Mouse (Mus musculus) layer of hippocampus, adult 11-12 months (tissue): ENCODE results near the gene Olfr401.
"Not testable (repeated sequence)": the region's sequence is repeated elsewhere in the genome, so short reads cannot be mapped to it uniquely, and the experiment has no call there.

ENCODE experiments used
- DNase-seq: peaks from one replicate; pipeline ENCODE4 v3.0.0; 2022; ENCODE audit warnings: low spot score

Gene Olfr401

DNA sequence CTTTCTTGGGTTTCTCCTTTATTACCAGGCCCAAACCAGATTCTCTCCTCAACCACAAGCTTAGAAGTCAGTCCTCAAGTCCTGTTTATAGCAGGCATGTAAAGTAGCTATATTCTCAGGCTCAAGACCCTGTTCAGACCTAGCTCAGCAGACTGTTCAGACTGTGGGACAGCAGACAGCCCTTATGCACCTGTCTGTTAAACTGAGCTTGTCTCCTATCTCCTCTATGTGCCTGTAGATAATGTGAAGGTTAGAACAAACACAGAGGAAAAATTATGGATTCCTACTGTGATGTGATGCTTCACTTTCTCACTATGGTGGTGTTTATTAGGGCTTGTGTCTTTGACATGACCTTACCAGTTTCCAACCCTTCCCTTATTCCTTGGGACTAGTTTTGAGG is at the start of gene Olfr401:
Olfr401 (plus strand) TSS at position 301 of the 400 bp plus-strand sequence.
- DNase-seq: no peak

DNA sequence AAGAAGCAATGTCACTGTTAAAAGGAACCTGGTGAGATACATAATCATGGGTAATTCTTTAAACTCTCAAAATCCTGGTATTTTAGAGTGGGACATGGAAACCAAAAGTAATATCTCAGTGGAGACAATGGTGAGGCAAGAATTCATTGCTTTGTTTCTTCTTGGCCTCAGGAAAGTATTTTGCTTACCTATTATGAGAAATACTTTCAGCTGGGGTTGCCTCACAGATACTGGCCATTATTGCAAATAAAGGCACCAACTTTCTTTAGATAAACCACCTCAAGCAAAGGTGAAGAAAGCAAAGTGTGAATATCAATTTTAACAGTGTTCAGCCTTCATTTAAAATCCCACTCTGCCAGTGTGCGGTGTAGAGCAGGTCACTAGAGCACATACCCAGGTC is 43.9 kb upstream of the Olfr401 start, which contains the start of gene Zfp616:
Zfp616 (plus strand) TSS at position 301 of the 400 bp plus-strand sequence.
- DNase-seq: no peak

DNA sequence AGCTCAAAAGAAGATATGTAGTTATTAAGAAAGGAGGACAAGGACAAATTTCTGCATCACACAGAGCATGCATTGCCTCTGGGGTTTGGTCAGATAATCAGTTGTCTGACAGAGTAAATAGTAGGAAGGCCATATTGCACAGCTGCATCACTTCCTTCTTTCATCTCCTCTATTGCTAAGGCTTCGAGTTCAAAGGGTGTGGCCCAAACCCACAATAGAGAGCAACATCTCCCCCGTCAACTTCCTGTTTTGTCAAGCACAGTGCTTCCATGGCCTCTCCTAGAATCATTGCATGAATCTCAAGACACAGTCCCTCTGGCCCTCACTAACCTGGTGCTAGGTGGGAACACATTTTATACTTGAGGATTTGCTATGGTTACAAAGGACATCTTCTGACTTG is 12.8 kb upstream of the Olfr401 start:
- no peak for DNase-seq

DNA sequence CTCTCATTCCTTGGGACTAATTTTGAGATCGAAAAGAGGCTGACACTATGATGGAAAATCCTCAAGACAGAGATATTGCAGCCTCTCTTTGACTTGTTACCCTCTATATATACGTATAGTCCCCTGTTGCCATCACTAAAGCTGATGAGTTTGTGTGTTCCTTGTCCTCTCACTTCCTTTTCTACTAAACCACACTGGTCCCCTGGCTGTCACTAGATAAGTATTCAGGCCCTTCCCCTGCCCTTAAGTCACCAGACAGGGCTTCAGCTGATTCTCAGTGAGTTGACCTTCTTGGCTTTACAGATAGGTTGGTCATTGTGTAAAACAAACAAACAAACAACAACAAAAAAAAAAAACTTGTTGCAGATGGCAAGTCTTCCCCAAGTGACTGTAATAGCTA is 12.0 kb upstream of the Olfr401 start:
- DNase-seq: no peak

DNA sequence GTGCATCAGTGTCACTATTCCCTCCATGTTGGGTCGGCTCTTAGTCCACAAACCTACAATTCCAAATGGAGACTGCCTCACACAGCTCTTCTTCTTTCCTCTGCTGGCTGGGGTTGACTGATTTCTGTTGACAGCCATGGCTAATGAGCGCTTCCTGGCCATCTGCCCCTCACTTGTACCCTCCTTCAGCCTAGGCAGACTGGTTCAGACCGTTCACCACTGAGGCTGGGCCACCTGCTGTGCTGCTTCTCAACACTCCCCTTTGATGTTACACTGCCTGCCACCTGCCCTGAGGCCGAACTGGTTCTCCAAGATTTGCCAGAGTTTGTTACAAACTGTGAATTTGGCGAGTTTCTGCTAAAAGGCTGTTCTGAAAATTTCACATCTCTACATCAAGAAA is 8.4 kb upstream of the Olfr401 start:
- no peak for DNase-seq

DNA sequence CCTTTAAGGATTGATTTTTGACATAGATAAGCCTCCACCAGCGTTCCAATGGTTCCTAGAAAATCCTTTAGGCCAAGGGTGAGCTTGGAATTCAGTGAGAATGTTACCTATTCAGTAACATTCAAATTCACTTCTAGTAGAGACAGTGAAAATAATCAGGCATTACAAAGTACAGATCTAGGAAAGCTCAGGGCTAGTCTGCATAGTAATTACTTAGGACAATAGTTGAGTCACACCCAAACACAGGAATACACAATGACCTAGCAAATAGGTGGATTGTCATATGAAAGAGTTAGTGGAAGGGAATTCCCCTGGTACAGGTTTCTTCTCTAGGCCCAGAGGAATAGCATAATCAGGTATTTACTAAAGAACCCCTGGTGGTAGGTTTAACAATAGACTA is 26.5 kb downstream of the Olfr401 start:
- not testable (repeated sequence) for DNase-seq

DNA sequence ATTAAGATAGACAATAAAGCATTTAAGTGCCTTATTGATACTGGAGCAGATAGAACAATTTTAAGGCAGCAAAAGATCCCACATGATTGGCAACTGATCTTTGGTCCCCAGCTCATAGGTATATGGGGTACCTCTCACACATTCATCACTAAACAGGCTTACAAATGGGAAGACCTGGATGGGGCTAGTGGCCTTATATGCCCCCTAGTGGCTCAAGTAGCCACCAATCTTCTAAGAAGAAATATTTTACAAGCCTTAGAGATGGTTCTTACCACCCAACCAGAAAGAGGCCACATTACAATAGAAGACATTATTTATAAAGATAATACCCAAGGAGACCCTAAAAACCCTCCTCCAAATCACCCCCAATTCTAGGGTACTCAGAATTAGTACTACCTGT is 32.4 kb downstream of the Olfr401 start:
- no peak for DNase-seq

DNA sequence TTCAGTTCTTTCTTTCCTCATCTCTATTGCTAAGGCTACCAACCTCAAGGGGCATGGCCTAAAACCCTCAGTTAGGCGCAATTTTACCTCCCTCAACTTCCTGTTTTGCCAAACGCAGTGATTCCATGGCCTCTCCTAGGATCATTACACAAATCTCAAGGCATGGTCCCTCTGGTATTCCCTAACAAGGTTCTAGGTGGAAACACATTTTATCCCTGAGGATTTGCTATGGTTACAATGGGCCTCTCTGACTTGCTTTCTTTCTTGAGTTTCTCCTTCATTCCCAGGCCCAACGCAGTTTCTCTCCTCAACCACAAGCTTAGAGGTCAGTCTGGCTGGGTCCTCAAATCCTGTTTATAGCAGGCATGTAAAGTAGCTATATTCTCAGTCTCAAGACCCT is 39.7 kb downstream of the Olfr401 start, which contains the start of gene Olfr402:
Olfr402 (plus strand) TSS at position 301 of the 400 bp plus-strand sequence.
- DNase-seq: no peak

DNA sequence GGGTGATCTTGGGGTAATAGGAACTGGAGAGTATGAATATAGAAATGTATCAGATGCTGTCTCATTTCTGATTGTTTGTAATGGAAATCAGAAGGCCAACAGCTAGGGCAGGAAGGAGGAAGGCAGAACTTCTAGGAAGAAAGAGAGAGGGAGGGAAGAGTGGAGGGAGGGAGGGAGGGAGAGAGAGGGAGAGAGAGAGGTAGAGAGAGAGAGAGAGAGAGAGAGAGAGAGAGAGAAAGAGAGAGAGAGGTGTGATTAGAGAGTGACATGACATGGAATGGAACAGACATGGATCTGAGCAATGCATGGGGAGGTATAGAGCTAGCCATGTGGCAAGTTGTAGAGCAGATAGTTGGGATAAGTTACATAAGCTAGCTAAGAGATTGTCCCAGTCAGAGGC is 55.3 kb downstream of the Olfr401 start:
- no peak for DNase-seq
